Mouse (Mus musculus) MEL (cell line): ENCODE data around the gene Plk1.

Experiments
- BHLHE40 ChIP-seq: IDR thresholded peaks from 2 replicates; pipeline ENCODE4 v1.6.1; 2012; ENCODE audit warnings: low read depth, mild to moderate bottlenecking, inconsistent platforms, low read length, improper control_type of control experiment, borderline replicate concordance
- CHD2 ChIP-seq: IDR thresholded peaks from 2 replicates; pipeline ENCODE4 v1.6.1; 2011; ENCODE audit warnings: low read length, improper control_type of control experiment
- CTCF ChIP-seq, 3 experiments: IDR thresholded peaks in 2 of 3; conservative IDR thresholded peaks in 1 of 3; 2 replicates each; pipeline ENCODE4 v1.5.1; 2011 to 2012; ENCODE audit warnings: low read length in 3 of 3, low read depth in 2 of 3, mild to moderate bottlenecking in 2 of 3, improper control_type of control experiment in 1 of 3, inconsistent platforms in 1 of 3, mixed read lengths in 1 of 3, moderate library complexity in 1 of 3; ENCODE audit not compliant: control insufficient read depth in 1 of 3, insufficient read depth in 1 of 3, poor library complexity in 1 of 3, severe bottlenecking in 1 of 3
- E2F4 ChIP-seq: IDR thresholded peaks from 2 replicates; pipeline ENCODE4 v1.6.1; 2011; ENCODE audit warnings: low read depth, low read length, improper control_type of control experiment, borderline replicate concordance
- EP300 ChIP-seq, 2 experiments: IDR thresholded peaks; 2 replicates each; pipeline ENCODE4 v1.6.1; 2011; ENCODE audit warnings: improper control_type of control experiment in 2 of 2, low read length in 2 of 2, low read depth in 1 of 2, mild to moderate bottlenecking in 1 of 2
- GATA1 ChIP-seq: IDR thresholded peaks from 2 replicates; pipeline ENCODE4 v1.6.1; 2011; ENCODE audit warnings: low read depth, low read length, improper control_type of control experiment
- MAFK ChIP-seq: IDR thresholded peaks from 2 replicates; pipeline ENCODE4 v1.6.1; 2011; ENCODE audit warnings: low read depth, mild to moderate bottlenecking, low read length, improper control_type of control experiment, borderline replicate concordance
- NRF1 ChIP-seq: IDR thresholded peaks from 2 replicates; pipeline ENCODE4 v1.6.1; 2014; ENCODE audit warnings: low read depth, mild to moderate bottlenecking, inconsistent platforms, low read length, improper control_type of control experiment, moderate library complexity; ENCODE audit not compliant: poor library complexity, insufficient read depth, severe bottlenecking
- POLR2A ChIP-seq, 2 experiments: IDR thresholded peaks; 2 replicates each; pipeline ENCODE4 v1.6.1; 2011 to 2012; ENCODE audit warnings: low read length in 2 of 2, mild to moderate bottlenecking in 2 of 2, control low read depth in 1 of 2, improper control_type of control experiment in 1 of 2, low read depth in 1 of 2, moderate library complexity in 1 of 2; ENCODE audit not compliant: control insufficient read depth in 1 of 2, insufficient read depth in 1 of 2, poor library complexity in 1 of 2
- POLR2AphosphoS2 ChIP-seq: IDR thresholded peaks from 2 replicates; pipeline ENCODE4 v1.6.1; 2011; ENCODE audit warnings: low read length, improper control_type of control experiment

DNA sequence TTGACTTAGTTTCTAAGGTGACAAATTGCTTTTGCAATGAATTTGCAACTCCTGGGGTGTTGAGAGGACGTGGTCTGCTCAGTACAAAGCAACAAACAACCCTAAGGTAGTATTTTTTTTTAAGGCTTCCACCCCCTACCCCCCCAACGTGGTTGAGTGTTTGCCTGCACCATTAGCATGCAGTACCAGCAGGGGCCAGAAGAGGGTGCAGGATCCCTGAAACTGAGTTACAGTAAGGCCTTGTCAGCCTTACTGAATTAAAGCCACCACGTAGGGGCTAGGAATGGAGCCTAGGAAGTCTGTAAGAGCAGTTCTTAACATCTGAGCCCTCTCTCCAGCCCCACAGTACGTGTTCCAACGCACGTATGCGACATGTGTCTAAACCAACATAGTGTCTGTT lies 30.2 kb downstream of the Plk1 start:
- TF ChIP-seq EP300 (IDR thresholded peaks at IDR 0.05; ENCODE audit: low read depth in 1 of 2, low read length in 2 of 2) (no peak), E2F4 (no peak), CTCF (IDR thresholded peaks at IDR 0.05 in 2 of 3, conservative IDR thresholded peaks at IDR 0.05 in 1 of 3; ENCODE audit: control insufficient read depth in 1 of 3, insufficient read depth in 1 of 3, low read depth in 2 of 3, low read length in 3 of 3, poor library complexity in 1 of 3, severe bottlenecking in 1 of 3) (peak; percentile 75 to 85 (median 78)), CHD2 (no peak), MAFK (no peak), POLR2A (IDR thresholded peaks at IDR 0.05; ENCODE audit: control insufficient read depth in 1 of 2, insufficient read depth in 1 of 2, low read depth in 1 of 2, low read length in 2 of 2, poor library complexity in 1 of 2) (no peak), GATA1 (no peak), POLR2AphosphoS2 (no peak), BHLHE40 (no peak), NRF1 (no peak)
